Mouse (Mus musculus) liver, embryonic 16.5 days (tissue): ENCODE data around the gene Rab11fip5. TPM values are rescaled to one million over a fixed set of nuclear protein-coding genes. Genes with fewer than 3 reads are reported as not detected.

Source experiments
- ATAC-seq: fragments of 200-750 bp; cut with Nextera tagmentation; 2 replicates; pipeline ENCODE4 v1.8.0; 2017; ENCODE audit warnings: low read depth, mild to moderate bottlenecking, moderate number of reproducible peaks, moderate library complexity
- H3K27ac ChIP-seq: fragments of 300-500 bp; sonication (generic); 2 replicates; pipeline ENCODE4 v1.5.1; 2014; ENCODE audit warnings: mild to moderate bottlenecking, low read length
- H3K27me3 ChIP-seq: fragments of 300-500 bp; sonication (generic); 2 replicates; pipeline ENCODE4 v1.6.1; 2014; ENCODE audit warnings: low read depth, low read length, mixed read lengths; ENCODE audit not compliant: control insufficient read depth, insufficient read depth
- H3K36me3 ChIP-seq: fragments of 300-500 bp; sonication (generic); 2 replicates; pipeline ENCODE4 v1.6.1; 2014; ENCODE audit warnings: mild to moderate bottlenecking; ENCODE audit not compliant: control insufficient read depth, insufficient read depth
- H3K4me1 ChIP-seq: fragments of 300-500 bp; sonication (generic); 2 replicates; pipeline ENCODE4 v1.6.1; 2014; ENCODE audit warnings: low read depth, low read length, mixed read lengths; ENCODE audit not compliant: control insufficient read depth
- H3K4me2 ChIP-seq: fragments of 300-500 bp; sonication (generic); 2 replicates; pipeline ENCODE4 v1.6.1; 2014; ENCODE audit warnings: low read depth, low read length, mixed read lengths
- H3K4me3 ChIP-seq: fragments of 300-500 bp; sonication (generic); 2 replicates; pipeline ENCODE4 v1.5.1; 2014; ENCODE audit warnings: low read depth, mild to moderate bottlenecking, low read length
- H3K9ac ChIP-seq: fragments of 300-500 bp; sonication (generic); 2 replicates; pipeline ENCODE4 v1.6.1; 2014; ENCODE audit warnings: low read depth, low read length
- H3K9me3 ChIP-seq: fragments of 300-500 bp; sonication (generic); replicated peaks from 2 replicates; pipeline ENCODE4 v1.6.1; 2016; ENCODE audit warnings: low read length; ENCODE audit not compliant: control insufficient read depth
- WGBS: fragments of 180-500 bp; shearing (Covaris S2); extraction: QIAGEN DNeasy Blood & Tissue Kit; methylation state at CpG from one replicate; pipeline ENCODE4 v1.1.7; 2014; ENCODE audit not compliant: insufficient replicate concordance; 5-methylcytosine and 5-hydroxymethylcytosine counted together
- polyA plus RNA-seq: library from polyadenylated mRNA; unstranded; fragments of >200 nt; fragmentation: Nextera tagmentation; extraction: Ambion mirVana; gene quantifications from 2 replicates; pipeline ENCODE4 v1.2.1, GENCODE M21; 2015

The Rab11fip5 gene
- polyA plus RNA-seq, 1 experiment from 2014 or later = 1.0 TPM

- Histone ChIP-seq H3K4me1 (peaks cover 9% of the 10 kb centered on the region), H3K4me3 (no peak overlapping the region), H3K27ac (no peak overlapping the region), H3K9ac (no peak overlapping the region), H3K9me3 (no peaks in the 10 kb centered on the region), H3K4me2 (no peak overlapping the region), H3K36me3 (no peaks in the 10 kb centered on the region), H3K27me3 (no peaks in the 10 kb centered on the region)
- no peak for ATAC-seq
- 59% methylated on average over 7 of the region's 7 CpGs for WGBS
Measured at GRCm38 (mm10) chr6:85295384-85296167, 78.9 kb downstream of the Rab11fip5 start.

GRCm38 (mm10) chr6:85294004-85294379 is 80.4 kb downstream of the Rab11fip5 start:
- H3K4me1 ChIP-seq = peaks cover 9% of the 10 kb centered on the region
- no peak overlapping the region for H3K9ac ChIP-seq
- H3K4me3 ChIP-seq = no peak overlapping the region
- H3K4me2 ChIP-seq = no peak overlapping the region
- H3K27me3 ChIP-seq = no peaks in the 10 kb centered on the region
- WGBS = 66% methylated on average over 5 of the region's 5 CpGs
- no peak overlapping the region for H3K27ac ChIP-seq
- no peak for ATAC-seq
- H3K9me3 ChIP-seq = no peaks in the 10 kb centered on the region
- no peaks in the 10 kb centered on the region for H3K36me3 ChIP-seq

DNA sequence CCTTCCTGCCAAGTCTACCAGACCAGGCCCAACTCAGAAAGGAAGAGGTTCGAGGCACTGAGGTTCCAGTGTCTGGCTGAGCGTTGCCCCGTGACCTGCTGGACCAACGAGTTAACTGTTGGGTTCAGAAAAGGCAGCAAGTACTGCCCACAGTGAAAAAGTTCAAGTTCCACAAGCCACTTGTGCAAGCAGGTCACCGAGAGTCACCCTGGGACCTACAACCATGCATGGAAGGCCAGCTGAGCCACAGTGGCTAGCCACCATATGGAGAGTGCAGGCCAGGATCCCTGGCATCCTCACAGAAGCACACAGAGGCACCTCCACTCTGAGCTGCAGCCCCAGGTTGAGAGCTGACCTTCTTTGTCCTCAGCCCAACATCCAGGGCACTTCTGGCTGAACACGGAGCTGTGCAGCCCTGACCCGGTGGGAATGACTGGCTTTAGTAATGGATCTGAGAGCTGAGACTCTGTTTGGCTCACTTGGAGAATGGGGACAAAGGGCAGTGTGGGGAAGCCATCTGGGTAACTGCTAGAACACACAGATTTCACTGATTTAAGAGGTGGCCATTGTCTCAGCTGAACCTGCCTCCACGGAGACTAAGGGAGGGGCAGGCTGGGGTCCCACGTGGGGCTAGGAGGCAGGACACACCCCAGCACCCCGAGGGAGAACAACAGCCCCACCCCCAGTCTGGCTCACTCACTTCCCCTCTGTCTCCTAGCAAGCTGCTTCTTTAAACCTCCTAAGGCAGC is 81.0 kb downstream of the Rab11fip5 start:
- Histone ChIP-seq H3K4me3 (no peak overlapping the region), H3K9me3 (no peaks in the 10 kb centered on the region), H3K9ac (no peak overlapping the region), H3K4me2 (no peak overlapping the region), H3K27me3 (no peaks in the 10 kb centered on the region), H3K4me1 (peaks cover 9% of the 10 kb centered on the region), H3K27ac (no peak overlapping the region), H3K36me3 (no peaks in the 10 kb centered on the region)
- 38% methylated on average over 10 of the region's 10 CpGs for WGBS
- peak; percentile 44 for ATAC-seq

DNA sequence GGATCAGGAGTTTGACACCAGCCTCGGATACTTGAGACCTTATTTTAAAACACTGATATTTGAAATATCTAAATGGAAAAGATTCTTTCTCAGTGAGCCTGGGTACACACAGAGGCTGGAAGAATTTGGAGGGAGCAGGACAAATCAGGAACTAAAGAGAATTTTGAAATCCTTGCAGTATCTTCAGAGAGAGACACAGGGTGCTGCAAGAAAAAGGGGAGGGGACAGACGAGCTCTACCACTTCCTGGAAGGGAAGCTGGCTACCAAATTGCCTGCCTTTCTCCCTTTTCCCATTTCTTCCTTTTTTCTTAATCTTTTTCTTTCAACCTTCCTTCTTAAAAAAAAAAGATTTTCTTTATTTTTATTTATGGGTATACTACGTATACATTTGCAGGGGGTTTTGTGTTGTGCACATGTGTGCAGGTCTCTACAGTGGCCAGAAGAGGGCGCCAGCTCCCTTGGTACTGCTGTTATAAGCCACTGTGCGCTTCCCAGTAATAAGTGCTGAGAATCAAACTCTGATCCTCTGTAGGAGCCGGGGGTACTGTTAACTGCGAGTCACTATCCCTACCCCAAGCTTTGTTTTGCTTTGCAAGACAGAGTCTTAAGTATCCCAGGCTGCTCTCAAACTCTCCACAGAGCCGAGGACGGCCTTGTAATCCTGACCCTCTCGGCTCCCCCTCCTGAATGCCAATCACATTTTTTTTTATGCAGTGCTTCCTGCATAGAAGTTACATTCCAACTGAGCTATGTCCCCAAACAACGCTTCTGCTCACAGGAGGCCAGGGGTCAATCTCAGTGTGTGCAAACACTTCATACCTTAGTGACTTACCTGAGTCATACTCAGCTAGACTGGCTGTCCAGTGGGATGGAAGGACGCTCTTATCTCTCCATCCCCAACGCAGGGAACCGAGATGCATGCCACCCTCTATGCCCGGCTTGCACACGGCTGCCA is 83.3 kb downstream of the Rab11fip5 start:
- no peaks in the 10 kb centered on the region for H3K9me3 ChIP-seq
- no peak overlapping the region for H3K9ac ChIP-seq
- H3K27me3 ChIP-seq = no peaks in the 10 kb centered on the region
- H3K4me3 ChIP-seq = no peak overlapping the region
- ATAC-seq = peak; percentile 23; the same call in 1 of the 2 replicates
- 70% methylated on average over 16 of the region's 16 CpGs for WGBS
- H3K27ac ChIP-seq = no peak overlapping the region
- H3K4me2 ChIP-seq = no peak overlapping the region
- H3K4me1 ChIP-seq = peaks cover 9% of the 10 kb centered on the region
- H3K36me3 ChIP-seq = no peaks in the 10 kb centered on the region

DNA sequence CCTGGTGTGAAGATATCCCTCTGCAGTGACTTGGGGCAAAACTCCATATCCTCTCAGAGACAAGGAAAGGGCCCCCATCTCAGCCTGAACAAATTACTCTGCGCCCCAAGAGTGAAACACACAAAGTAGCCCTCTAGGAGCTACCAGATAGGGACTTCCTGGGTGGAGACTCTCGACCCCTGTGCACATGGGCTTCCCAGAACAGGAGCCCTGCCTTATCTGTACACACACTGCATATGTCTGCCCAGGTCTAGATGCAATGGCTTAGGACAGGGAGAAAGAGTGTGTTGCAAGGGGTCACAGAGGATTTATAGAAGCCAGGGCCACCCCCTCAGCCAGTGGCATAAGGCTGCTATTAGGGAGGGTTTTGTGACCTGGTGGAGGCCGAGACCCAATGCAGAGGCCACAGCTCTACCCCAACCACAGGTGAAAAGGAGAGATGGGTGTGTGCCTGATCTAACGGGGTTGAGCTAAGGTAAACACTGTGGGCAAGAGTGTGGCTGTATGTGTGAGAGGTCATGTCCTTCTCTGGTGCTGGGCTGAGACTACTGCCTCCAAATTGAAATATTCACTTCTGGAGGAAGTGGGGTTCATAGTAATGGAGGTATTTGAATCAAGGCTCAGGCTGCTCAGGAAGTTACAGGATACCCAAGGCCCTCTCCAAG is 86.1 kb downstream of the Rab11fip5 start:
- no peak overlapping the region for H3K27ac ChIP-seq
- no peaks in the 10 kb centered on the region for H3K9me3 ChIP-seq
- no peak for ATAC-seq
- H3K4me2 ChIP-seq = no peak overlapping the region
- no peaks in the 10 kb centered on the region for H3K4me1 ChIP-seq
- H3K9ac ChIP-seq = no peak overlapping the region
- H3K36me3 ChIP-seq = no peaks in the 10 kb centered on the region
- no peaks in the 10 kb centered on the region for H3K27me3 ChIP-seq
- no peak overlapping the region for H3K4me3 ChIP-seq
- 28% methylated on average over 4 of the region's 4 CpGs for WGBS

- H3K36me3 ChIP-seq = no peaks in the 10 kb centered on the region
- H3K9me3 ChIP-seq = no peaks in the 10 kb centered on the region
- no peak for ATAC-seq
- H3K4me3 ChIP-seq = no peak overlapping the region
- H3K9ac ChIP-seq = no peak overlapping the region
- H3K4me2 ChIP-seq = no peak overlapping the region
- WGBS = 64% methylated on average over 13 of the region's 13 CpGs
- no peaks in the 10 kb centered on the region for H3K4me1 ChIP-seq
- no peak overlapping the region for H3K27ac ChIP-seq
- H3K27me3 ChIP-seq = no peaks in the 10 kb centered on the region
Measured at GRCm38 (mm10) chr6:85286283-85287047, 88.0 kb downstream of the Rab11fip5 start.
